Mouse (Mus musculus): ENCODE results near the gene Fam136a.

GRCm38 (mm10) chr6:86378341-86378740, 12.9 kb downstream of the Fam136a start:
- TF ChIP-seq TAL1 (IDR thresholded peaks at IDR 0.05; ENCODE audit: low read length) (no peak), GATA1 (IDR thresholded peaks at IDR 0.05; ENCODE audit: low read length) (no peak)
